Mouse (Mus musculus): Measurements from ENCODE around the gene Serbp1.

The Serbp1 gene

DNA sequence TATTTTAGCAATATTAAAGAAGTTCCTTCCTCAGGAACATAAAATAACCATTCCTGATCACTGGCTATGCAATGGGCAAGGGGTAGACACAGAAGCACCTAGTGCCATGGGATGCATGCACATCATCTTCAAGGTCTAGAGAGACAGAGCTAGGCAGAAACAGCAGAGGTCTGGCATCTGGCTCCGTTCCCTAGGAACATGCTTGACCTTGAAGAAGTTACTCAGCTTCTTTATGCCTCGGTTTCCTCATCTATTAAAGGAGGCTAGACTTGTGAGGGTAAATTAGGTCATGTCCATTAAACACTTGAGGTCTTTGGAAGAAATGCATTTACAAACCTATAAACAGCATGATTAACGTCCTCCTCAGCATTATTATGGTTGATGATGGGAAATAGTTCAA lies 2.3 kb upstream of the Serbp1 start:
- DNase-seq = no peak

DNA sequence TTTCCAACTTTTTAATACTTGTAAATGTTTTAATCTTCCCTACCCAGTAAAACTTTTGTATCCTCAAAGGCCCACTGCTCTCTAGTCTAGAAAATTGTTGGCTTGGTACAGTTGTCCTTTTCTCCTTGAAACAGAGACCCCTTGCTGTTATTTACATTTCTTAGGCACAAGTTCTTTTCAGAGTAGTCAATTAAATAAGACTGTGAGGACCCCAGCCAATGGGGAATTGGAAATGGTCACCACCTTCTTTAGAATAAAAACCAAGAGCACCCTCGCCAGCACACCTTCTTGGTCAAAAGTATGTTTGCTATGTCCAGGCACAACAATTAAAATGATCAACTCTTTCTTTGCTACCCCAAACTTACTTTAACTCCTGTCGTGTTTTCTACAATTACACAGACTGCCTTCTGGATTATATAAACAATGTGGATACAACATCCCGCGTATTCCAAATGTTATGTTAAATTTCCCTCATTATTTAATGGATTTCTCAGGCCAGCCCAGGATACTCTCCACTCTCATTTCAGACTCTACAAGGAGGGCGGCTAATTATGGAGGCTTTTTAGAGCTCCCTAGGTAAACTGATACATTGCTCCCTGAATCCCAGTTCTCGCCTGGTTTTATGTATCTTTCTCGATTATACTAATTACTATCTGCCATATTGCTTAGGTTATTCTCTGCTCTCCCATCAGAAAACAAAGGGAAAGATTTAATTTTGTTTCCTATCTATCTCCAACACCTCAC lies 1.3 kb upstream of the Serbp1 start:
- no peak for DNase-seq

DNA sequence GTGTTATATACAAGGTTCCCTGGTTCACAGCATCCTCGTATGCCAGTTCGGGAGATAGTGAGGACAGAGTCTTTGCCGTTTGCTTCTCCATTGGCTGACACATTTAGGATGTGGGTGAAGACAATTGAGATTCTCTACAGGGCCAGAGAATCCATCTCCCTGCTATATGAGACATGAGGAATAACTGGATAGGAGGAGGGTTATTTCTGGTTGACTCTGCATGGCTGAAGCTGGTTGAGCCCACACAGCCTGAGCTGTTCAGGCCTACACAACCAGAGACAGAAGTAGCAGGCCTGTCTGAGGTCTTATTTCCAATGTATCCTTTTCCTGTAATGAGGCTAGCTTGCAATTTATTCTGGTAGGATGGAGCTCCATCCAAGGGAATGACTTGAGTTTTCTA lies 3.3 kb downstream of the Serbp1 start:
- DNase-seq = no peak

DNA sequence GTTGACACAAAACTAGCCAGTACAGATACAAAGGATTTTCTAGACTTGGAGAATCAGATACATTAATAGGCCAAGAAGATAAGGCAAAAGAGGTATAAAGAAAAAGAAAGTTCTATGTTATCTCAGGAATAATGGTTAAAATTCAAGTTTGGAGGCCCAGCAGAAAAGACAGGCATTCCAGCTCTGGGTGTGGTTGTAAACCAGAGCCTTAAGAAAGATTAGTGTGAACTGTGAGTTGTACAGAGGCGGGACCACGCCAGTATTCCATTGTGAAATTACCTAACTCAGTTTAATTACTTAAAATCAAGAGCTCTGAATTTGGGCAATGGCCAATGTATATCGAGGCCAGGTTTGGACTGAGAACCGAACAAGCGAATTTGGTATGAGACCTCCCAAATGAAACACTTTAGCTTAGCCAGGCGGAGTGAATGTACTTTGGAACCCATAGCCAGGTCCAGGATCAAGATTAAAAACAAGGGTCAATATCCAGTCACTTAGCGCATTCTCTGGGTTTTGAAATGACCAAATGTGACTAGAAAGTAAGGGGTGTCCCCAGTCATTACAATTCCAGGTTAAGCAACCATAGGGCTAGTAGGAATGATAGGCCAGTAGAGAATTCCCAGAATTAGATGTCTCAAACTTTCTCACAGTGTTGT lies 5.9 kb downstream of the Serbp1 start:
- no peak for DNase-seq

DNA sequence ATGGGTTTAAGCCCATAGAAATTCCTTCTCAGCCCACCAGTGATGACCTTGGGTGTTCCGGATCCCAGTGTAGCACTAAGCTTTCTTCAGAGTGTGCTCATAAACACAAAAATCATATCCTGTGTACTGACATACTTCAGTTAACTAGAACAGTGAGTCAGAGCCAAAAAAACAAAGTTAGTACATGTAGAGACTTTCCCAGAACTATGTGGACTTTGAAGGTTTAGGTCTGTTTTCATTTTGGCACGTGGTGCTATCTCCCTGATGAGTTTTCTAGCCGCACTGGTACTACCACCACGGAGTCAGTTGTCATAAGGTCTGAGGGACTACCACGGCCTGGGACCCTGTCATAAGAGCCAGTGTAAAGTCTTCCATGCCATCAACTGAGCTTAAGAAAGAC lies 6.5 kb downstream of the Serbp1 start:
- no peak for DNase-seq

DNA sequence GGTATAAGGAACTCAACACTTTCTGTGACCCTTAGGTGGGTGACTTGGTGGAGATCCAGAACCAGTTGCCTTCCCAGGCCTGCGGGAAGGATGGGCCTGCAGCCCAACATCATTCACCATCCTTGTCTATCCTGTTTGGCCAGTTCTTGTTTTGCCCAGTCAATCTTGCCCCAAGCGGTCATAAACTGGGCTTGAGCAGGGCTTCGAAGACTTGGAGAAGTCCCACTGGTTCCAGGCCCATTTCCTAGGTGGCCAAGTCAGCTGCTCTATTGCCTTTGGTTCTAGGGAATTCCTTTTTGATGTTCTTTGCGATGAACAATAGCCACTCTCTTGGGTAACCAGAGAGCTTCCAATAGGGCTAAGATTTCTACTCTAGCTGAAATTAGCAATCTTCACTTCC lies 13.1 kb downstream of the Serbp1 start:
- no peak for DNase-seq

DNA sequence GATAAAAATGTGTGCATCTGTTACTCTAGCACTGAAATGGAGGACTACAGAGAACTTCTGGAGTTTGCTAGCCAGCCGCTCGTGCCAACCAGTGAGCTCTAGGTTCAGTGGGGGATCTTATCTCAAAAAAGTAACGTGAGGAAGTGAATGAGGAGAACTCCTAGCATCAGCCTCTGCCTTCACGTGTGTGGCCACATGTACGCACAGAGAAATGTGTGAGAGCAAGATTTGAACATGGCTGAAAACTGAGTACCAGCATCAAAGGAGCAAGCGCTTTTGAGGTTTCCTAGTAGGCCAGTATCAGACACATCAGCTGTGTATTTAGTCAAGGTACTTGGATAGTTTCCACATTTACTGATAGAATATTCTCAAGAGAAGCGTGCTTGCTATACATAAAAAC lies 27.0 kb downstream of the Serbp1 start:
- no peak for DNase-seq

DNA sequence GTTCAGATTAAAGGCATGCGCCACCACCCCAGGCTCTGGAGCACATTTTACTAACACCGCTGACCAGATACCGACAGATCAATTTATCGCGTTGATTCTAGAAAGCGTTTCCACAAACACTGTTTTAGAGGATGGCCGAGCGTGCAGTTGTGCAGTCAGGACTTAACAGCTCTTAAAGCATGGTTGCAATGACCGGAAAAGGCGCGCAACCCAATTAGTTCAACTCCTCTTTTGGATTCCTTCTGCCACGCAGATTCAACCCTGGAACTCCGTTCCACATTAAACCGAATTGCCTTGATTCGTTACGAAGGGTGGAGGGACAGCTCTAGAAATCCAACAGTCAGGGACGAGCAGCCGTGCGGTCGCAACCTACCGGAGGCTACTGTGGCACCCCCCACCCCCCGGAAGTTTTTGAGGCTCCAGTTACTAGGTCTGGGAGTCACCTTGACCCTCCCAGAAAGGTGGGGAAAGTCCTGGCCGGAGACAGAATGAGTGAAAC lies 28.2 kb downstream of the Serbp1 start:
- DNase-seq = peak; percentile 10

DNA sequence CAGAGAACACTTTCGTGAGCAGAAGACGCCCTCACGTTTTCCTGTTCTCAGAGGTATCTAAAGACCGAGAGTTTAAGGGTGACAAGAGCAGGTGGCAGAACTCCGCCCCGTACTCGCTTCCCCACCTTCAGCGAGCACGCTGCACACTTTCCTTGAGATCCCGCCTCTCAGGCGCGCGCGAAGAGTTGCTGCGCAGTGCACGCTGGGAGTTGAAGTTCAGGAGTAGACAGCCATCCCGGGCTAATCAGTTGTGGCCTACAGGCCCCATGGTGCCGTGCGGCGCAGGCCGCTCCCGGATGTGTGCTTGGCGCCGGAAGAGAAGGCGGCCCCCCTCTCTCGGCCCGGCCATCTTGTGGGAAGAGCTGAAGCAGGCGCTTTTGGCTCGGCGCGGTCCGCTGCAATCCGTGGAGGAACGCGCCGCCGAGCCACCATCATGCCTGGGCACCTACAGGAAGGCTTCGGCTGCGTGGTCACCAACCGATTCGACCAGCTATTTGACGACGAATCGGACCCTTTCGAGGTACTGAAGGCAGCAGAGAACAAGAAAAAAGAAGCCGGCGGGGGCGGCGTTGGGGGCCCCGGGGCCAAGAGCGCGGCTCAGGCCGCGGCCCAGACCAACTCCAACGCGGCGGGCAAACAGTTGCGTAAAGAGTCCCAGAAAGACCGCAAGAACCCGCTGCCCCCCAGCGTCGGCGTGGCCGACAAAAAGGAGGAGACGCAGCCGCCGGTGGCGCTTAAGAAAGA lies 28.9 kb downstream of the Serbp1 start:
- peak; percentile 93 for DNase-seq

DNA sequence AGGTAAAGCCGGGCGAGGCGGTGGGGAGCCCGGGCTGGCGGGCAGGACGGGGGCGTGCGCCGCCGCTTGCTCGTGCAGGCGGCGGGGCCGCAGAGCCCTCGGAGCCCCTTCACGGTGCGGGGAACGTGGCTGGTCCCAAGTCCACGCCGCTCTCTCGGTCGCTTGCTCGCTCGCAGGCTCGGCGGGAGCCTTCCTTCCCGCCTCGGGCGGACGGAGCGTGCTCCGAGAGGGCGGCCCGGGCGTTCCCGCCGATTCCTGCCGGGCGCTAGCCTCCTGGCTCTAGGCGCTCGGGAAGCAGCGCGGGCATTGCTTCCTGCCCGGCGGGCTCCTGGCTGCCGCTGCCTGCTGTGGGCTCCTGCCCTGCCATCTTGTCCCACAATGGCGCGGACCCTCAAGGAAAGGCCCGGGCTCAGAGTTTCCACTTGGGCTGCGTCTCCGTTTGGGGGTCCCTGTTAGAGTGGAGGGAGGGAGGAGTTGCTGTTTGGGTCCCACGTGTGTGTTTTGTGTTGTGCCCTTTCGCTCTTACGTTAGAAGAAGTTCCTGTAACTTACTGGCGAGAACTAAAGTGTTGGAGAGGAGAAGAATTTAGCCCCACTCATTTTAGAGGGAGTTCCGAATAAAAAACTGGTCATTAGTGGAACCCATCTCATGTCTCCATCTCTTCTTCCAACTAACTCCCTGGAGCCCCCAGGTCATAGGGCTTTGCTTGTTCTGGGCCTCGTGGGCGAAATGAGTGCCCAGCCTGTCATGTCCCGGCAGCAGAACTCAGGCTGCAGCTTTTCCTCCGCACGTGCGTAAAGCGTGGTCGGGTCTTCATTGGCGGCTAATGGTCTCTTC lies 29.6 kb downstream of the Serbp1 start:
- no peak for DNase-seq

DNA sequence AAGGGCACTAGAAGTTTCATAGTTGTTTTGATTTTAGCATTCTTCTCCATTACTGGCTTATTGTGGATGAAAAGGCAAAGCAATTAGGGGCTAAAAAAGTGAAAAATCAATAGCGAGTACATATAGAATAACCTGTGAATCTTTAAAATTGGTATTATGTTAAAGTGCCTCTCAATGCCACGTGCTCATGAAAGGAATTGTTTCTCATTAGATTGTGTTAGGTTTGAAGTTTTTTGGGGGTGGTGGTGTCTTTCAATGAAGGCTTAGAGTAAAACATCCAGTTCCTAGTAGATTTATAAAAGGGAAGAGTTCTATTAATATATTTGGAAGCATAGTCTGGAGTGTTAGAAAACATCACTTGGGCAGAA lies 30.3 kb downstream of the Serbp1 start:
- DNase-seq = no peak

DNA sequence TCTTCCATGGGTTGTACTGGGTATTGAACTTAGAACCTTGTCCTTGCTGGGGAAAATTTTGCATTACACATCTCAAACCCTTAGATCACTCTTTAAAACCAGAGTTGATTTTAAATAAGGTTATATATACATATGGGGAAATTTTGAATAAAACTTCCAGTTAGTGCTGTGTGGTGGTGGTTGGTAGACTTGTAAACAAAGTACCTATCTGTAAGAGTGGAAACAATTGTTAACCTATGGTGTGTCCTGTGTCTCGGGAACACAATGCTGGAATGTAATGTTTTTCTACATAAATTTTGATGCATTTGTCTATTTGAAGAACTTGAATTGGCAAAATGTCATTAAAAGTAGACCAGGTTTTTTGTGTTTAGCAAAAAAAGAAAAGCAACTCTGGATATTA lies 31.0 kb downstream of the Serbp1 start:
- DNase-seq = no peak

DNA sequence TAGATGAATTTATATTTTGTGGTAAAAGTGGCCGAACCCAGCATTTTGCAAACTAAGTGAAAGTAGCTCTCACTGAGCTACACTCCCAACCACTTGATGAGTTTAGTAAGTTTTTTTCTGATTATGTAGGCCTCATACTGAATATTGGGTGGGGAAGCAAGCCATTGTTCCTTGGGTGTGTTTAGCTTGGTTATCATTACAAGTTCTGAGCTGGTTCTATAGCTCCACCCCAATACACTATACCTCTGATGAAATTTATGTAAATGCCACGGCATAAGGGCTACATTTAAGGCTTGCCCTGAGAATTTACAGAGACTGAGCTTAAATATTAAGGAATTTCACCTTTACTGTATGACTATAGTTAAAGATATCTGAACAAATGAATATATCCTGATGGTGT lies 31.5 kb downstream of the Serbp1 start:
- no peak for DNase-seq

DNA sequence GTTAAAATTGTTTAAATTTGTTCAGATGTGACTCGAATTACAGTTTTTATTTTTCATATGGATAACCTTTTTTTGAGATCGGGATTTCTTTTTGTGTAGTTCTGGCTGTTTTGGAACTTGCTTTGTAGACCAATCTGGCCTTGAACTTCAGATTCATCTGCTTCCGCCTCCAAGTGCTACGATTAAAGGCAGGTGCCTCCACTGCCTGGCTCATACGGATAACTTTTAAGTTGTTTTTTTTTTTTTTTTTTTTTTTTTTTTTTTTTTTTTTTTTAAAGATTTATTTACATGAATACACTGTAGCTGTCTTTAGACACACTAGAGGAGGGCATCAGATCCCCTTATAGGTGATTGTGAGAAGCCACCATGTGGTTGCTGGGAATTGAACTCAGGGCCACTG lies 40.0 kb downstream of the Serbp1 start:
- no peak for DNase-seq

DNA sequence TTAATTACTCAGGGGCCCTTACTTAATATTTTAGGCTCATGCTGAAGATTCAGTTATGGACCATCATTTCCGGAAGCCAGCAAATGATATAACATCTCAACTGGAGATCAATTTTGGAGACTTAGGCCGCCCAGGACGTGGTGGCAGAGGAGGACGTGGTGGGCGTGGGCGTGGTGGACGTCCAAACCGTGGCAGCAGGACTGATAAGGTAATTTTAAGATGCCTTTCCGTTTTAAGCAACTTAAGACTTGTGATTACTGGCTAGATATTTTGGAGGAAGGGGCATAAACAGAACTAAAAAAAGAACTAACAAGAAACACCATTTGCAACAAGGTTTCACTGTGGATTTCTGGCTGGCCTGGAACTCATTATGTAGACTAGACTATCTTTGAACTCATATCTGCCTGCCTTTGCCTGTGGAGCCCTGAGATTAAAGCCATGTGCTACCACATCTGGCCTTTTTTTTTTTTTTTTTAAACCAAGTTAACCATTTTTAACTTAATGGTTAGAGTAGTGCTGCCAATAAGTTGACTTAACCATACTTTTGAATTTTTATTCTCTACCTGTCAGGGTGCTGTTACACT lies 43.7 kb downstream of the Serbp1 start:
- no peak for DNase-seq

DNA sequence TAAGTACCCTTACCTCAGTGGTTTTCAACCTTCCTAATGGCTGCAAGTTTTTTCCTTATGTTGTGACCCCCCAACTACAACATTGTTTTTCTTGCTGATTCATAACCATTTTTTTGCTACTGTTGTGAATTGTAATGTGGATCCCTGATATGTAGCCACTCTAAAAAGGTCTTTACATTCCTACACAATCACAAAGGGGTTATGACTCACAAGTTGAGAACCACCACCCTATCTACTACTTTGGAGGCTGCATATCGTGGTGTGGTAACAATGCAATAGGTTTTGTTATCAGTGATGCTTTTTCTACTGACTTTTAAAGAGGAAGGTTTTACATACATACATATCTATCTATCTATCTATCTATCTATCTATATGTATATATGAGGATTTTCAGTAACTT lies 44.9 kb downstream of the Serbp1 start:
- no peak for DNase-seq

DNA sequence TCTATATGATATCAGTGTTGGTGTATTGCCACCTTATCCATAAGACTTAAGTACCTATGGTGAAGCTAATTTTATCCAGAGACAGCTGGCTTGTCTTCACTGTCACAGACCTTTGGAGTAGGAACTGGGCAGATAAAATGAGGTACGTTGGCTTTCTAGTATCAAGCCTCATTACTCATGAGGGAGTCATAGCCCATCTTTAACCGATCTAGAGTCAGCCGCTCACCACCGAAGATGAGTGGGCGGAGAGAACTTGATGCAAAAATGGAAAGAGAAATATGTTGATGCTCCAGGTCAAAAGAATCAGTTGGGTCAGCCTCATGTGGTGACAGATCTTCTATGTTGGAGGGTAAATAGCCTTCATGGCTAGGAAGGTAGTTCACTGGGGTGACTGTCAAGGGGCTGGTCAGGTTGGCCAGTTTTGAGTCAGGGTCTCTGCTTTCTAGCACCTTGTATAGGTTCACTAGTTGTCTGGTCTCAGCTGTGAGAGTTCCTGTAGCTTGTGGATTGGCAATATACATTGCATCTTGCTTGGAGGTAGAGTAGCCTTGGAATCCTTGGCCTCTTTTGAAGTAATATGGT lies 54.2 kb downstream of the Serbp1 start:
- DNase-seq = no peak

DNA sequence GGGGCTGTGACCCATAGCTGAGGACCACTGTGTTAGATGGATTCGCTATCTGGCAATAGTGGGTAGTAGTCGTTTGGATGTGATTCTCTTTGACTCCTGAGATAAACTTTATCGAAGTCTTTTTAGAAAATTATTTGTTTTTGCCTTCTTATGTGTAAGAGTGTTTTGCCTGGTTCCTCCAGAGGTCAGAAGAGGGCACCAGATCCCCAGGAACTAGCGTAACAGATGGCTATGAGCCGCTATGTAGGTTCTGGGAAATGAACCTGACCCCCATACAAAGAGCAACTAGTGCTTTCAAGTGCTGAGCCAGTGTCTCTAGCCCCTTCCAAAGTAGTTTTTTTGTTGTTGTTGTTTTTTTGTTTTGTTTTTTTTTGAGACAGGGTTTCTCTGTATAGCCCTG lies 58.1 kb downstream of the Serbp1 start:
- no peak for DNase-seq

DNA sequence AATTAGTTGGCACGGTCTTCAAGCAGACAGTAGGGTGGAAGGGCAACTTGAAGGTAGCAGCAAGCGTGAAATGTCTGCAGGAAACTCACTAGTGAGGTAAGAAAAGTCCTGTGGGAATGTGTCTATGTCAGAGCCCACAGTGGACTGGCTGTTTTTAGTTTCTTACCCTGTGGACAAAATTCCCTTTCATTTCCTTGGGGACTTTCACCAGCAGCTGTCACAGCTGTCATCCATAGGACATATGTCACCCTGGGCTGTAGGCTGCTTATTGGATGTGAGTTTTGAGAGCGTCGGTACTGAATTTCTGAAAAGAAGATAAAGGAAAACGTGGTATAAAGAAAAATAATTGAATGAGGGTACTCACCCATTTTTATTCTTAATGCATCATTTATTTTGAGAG lies 60.8 kb downstream of the Serbp1 start:
- DNase-seq = no peak

DNA sequence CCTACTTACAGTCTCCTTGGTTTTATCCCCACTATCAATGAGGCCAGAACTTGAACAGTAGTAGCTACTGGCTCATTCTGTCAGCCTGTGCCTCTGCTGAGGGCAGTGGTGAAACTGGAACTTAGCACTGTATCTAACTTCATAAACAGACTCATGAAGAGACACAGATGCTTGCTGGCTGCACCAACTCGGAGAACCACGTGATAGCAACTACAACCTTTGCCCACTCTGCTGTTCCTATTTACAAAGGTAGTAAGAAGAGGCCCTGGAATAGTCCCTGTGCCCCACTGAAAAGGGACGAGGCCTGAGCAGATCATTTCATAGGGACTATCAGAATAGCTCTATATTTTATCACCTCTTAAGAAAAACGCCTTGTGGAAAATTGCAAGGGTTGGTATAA lies 62.3 kb downstream of the Serbp1 start:
- no peak for DNase-seq

DNA sequence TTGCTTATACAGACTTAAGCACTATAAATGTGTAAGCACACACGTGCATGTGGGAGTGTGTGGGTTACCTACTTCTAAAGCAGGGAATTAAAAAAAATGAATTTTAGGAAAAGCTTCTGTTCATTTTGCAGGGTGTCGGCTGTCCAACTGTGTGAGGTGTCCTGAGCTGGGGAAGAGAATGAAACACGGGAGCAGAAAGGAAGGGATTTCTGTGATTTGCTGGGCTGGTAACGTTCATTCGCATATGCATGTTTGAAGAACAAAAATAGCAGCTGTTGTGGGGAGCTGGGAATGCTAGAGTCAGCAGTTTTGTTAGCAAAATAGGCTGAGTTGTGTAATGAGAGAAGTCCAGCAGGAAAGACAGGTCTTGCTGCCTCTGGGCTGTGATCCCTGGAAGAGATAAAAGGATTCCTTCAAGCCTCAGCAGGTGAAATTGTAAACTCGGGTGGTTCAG lies 62.8 kb downstream of the Serbp1 start:
- no peak for DNase-seq

DNA sequence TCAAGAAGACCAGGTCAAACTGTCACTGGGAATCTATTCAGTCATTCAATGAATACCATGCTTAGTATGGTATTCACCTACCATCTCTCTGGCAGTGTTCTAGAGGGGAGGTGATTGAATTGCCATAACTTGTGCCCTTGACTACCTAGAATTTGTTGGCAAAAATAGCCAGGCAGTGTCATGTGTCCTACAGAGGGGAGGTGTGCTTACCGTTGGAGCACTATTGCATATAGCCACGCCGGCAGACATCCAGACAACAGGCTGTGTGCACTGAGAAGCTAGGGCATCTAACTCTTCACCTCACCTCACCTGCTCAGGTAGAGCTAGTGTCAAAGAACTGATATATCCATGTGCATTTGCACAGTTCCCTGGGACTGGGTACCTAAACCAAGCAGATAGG lies 63.3 kb downstream of the Serbp1 start:
- no peak for DNase-seq

Measured in right cerebral cortex, postnatal 14 days (tissue).